Mouse (Mus musculus) embryo, embryonic 10 days (tissue): ENCODE measurements around the gene Slc25a25.

Experiments used
- DNase-seq: peaks from one replicate; pipeline ENCODE4 v3.0.0-alpha.2; 2015; ENCODE audit warnings: low spot score

The Slc25a25 gene

DNA sequence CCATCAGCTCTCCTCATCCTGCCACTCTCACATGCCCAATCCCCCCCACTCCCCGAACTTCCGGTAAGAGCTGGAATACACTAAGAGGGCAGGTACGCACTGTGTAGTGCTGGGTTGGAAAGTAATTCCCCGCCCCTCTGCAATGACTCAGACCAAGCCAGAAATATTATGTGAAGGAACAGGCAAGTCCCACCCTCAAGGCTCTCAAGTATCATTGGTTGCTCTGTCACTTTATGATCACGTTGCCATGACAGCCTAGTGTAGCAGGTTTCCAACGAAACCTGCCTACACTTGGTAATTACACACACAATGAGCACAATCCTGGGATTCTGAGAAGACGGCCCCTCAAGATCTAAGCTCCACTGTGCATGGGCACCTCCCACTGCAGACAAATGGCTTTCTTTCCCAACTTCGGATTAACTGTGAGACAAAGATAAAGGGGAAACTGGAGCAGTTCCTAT lies 23.0 kb downstream of the Slc25a25 start:
- DNase-seq, result no peak

DNA sequence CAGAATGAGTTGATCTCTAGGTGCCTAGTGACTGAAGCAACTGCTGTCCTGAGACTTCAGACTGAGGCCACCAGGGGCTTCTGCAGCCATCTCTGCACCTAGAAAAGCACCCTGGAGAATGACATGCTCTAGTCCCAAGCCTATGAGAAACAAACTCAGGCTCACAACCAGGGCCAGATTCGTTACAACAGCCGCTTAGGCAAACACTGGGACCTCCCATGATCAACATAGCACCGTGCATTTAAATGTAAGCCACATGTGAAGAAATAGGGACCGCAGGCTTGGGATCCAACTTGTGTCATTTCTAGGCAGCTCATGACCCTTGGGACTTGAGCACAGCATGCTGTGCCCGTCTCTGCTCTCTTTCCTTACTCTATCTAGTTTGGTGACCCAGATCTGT lies 23.5 kb downstream of the Slc25a25 start:
- DNase-seq, result no peak

DNA sequence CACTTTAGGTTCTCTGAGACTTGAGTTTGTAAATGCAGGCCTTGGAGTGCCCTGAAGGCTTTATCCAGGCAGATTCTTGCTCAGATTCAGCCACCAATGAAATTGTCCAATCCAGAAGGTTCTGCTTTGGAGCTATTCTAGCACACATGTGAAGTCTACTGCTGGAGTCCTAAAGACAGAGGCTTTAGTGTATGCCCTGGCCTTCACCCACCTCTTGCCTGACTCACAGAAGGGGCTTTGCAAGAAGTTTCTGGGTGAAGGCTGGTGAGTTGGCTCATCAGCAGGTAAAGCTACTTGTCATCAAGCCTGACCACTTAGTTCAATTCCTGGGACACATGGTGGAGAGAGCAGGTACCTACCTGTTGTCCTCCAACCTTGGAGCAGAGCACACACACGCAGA lies 25.1 kb downstream of the Slc25a25 start:
- DNase-seq, result no peak

DNA sequence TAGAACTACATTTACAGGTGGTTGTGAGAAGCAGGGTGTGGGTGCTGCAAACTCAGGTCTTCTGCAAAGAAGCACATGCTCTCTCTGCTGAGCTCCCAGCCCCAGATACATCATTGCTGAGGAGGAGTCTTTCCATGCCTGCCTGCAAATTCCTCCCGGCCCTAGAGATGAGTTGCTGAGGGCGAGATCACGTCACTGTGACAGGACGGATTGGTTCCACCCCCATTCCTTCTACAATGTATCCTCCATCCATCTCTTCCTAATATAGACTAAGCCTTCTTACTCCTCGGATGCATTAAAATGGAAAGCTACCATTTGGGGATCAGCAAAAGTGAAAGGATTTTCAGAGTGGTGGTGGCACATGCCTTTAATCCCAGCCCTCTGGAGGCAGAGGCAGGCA lies 25.7 kb downstream of the Slc25a25 start:
- no peak for DNase-seq

DNA sequence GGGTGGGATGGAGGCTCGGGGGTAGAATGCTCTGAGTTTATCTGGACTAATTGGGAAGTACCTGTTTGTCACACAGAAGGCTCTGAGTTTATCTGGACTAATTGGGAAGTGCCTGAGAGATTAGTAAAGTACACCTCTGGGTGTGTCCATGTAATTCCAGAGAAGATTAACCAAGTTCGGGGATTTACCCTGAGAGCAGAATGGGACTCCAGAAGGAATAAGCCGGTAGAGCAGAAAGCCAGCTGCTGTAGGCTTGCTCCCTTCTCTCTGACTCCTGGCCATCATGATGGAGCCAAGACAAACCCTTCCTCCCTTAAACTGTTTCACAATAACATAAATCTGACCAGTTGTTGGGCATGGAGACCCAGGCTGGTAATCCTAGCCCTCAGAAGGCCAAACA lies 26.4 kb downstream of the Slc25a25 start:
- DNase-seq, result no peak

DNA sequence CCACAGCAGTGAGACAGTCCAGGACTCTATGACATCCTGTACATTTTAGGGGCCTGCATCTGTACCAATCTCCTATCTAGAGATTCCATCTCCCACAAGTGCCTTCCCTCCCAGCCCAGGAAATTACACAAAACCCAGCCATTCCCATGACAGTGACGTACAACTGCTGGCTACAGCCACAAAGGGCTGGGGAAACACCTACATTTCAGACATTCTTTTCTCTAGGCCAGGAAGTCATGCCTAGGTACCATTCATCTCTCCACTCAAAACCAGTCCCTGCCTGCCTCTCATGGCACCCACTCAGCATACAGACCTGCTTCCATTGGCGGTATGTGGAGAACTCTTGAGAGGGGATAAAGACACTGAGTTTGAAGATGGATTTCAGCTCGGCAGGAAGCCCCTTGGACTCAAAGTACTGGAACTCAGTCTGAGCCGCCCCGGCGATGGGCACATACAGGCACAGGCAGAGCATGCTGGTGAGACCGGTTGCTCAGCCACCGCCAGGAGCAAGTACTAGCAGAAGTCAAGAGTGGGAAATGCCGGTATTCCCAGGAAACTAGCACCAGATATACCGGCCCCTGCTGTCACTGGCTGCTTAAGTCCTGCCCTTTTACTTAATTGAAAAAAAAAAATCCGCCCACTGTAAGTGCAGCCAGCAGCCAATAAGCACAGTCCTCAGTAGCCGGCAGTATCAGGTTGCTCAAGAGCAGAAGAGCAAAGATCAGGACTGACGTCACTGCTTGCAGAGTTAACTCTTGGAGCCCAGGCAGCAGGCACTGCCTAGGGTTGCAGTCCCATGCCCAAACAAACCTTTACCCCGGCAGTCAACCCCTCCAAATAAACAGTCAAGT lies 27.5 kb downstream of the Slc25a25 start:
- DNase-seq, result peak; percentile 96

DNA sequence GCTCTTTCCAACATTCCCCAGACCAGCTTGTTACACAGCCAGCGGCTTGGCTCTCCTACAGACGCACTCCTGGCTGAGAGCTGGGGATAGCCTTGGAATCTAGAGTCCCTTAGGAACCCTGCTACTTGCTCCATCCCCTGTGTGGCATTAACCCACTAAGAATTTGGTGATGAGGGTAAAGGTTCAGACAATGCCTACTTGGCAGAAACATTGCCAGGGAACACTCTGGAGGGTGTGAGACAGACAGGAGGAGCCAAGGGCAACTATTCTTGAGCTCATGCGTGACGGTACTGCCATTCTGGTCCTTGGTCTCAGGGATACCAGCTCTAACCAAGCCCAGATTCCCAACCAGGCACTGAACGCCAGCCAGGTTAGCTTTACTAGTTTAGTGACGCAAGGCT lies 29.4 kb downstream of the Slc25a25 start:
- no peak for DNase-seq

DNA sequence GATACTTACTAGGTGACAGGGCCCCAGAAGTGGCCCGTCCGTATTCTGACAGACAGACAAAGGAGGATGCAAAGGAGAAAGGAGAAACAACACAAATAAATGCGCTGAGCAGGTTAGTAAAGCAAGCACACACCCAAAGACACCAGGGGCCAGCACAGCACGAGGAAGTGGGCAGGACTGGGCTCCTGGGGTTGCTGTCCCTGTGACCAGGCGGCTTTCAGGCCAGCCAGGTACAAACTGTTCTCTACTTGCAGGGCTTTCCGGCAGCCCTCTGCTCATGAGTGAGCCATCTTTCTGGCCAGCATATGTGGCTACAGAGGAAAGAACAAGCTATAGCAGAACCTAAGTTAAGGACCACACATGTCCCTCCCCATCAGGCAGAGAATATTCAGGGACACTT lies 30.6 kb downstream of the Slc25a25 start:
- no peak for DNase-seq

DNA sequence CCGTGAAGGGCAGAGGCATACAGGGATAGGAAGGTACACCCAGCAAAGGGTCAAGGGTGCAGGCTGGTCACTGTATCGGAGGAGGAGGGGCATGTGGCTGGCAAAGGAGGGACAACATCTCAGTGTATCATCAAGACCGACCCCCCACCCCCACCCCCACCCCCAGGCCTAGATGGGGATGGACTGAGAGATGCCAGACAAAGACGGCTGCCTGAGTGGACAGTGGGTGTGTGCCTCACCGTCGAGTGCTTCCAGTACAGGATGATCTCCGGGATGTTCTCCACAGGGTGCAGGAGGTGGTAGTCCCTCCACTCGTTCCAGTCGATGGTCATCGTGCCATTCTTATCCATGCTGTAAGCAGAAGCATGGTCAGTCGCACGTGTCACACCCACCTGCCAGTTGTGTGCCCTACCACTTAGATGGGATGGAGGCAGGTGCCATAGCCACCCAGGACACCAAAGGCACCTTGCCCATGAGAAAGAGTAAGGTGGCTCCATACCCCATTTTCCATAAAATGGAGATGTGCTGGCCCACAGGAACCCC lies 31.1 kb downstream of the Slc25a25 start:
- no peak for DNase-seq

DNA sequence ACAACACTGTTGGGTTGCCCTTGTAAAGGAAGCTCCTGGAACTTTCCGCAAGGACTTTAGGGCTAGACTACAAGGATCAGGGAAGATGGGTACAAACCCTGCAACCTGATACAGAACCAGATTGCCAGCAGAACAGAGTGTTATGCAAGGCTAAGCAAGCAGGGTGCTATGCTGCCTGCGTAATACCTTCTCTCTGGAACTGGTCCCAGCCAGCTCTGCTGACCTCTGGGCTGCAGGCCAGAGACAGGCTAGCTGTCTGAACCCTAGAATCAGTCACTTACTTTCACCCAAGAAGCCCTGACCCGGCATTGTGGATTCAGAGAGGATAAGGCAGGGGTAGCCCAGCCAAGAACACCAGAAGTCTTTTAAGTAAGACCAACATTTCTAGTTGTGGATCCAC lies 31.9 kb downstream of the Slc25a25 start:
- DNase-seq, result no peak

DNA sequence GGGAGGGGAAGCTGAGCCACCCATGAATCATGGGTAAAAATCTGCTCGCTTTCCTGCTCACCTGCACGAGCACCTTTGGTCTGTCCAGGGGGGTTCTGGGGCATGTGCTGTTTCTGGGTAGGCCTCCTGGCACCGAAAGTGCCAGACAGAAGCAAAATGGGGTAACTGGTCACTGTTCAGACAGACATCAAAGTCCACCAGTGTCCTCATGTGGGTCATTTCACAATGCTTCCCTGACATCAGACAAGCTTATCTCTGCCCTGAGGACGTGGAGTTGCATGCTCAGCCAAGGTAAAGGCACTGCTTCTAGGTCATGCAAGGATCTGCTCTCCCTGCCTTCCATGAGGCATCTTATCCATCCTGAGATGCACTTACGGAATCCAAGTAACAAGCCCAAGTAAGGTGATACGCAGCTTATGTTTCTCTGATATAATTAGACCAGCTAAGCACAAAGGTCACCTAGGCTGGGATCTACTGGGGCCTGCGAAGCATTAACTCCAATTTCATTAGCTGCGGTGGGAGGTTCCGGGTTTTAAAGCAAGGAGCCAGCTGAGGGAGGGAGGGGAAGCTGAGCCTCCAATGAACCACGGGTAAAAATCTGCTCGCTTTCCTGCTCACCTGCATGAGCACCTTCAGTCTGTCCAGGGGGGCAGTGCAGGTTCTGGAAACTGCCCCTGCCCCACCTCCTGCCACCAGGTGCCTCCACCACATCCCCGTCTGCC lies 32.7 kb downstream of the Slc25a25 start:
- no peak for DNase-seq

DNA sequence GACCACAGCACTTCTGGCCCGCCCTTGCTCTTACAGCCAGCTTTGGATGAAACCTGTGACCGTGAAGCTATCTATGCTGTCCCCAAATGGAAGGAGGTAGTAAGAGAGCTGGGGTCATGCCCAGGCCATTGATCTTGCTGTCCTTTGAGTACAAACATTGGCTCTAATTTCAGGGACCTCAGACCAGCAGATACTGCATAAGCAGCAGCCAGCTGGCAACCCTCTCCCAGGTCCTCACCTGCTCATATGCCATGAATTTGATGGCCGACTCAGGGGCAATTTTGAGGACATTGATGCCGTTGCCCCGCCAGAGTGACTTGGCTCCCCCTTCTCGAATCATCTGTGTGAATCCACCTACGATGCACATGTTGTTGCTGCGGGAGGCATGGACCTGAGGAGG lies 33.8 kb downstream of the Slc25a25 start:
- DNase-seq, result no peak

DNA sequence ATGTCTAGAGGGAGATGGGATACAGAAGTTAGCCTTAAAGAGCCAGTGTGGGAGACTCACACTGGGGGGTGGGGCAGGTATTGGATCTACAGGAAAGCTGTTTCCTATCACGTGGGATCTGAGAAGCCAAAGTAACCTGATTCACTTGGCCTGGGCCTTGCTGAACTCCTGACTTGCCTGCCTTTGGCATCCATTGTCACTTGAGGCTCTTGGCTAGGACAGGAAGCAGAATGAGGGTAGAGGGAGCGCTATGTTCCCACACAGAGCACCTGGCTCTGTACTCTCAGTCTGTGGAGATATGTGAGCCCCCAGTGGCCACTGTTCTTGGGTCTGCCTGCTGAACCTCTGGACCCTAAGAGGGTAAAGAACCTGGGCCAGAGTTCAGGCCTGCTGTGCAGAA lies 34.7 kb downstream of the Slc25a25 start:
- no peak for DNase-seq

DNA sequence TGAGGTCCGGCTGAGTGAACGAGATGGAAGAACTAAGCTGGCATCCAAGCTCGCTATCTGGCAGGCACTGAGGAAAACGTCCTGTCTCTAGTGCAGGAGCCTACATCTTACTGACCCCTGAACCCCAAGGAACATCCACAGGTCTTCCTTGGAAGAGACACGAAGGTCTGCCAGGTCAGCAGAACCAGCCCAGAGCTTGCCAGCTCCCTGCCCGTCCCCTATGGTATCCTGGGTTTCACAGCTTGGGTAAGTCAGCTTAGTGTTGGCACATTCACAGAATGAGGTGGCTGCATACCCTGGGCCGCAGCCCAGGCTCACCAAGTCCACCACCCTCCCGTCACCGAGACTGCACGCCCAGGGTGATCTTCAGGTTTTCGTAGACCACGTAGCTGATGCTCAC lies 35.4 kb downstream of the Slc25a25 start:
- no peak for DNase-seq

DNA sequence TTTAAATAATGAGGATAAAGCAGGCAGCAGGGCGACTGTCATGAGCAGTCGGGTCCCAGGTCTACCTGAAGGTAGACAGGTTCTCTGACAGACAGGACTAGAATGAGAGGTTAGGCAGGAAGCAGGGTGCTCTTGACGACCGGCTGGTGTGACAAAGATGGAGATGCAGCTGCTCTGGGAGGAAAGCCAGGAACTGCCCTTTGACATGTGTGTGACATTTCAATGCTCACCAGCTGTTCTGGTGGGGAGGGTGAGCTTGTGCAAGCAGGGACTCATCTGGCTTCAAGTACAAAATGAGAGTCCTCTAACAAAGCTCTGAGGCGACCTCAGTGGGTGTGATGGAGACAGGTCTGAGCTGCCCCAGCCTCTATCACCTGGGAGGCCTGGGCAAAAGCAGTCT lies 37.3 kb downstream of the Slc25a25 start:
- no peak for DNase-seq

DNA sequence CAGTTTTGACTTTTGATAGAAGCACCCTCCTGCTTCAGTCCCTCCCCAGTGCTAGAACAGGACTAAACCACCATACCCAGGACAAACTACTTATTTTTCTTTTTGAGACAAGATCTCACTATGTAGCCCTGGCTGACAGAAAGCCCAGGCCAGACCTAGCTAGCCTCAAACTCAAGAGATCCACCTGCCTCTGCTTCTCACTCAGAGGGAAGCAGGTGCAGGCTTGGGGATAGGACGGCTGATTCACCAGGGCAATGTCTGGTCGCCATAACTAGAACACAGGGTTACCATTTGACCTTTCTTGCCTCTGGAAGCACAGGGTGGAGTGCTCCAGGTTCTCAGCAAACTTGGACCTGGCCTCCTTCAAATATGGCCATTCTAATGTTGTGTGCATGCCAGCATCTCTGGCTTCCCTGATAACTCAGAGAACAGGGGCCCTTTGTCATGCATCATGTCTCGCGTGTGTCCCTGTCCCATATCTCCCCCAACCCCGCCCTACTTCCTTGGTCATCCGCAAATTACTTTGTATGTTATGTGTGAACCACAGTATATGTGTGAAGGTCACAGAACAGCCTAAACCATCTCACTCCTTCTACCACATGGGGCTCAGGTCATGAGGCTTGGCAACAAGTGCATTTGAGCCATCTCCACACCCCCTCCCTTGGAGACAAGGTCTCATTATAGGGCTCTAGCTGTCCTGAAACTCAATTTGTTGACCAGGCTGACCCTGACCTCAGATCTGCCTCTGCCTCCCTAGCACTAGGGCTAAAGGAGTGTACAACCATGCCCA lies 38.3 kb downstream of the Slc25a25 start:
- DNase-seq, result no peak

DNA sequence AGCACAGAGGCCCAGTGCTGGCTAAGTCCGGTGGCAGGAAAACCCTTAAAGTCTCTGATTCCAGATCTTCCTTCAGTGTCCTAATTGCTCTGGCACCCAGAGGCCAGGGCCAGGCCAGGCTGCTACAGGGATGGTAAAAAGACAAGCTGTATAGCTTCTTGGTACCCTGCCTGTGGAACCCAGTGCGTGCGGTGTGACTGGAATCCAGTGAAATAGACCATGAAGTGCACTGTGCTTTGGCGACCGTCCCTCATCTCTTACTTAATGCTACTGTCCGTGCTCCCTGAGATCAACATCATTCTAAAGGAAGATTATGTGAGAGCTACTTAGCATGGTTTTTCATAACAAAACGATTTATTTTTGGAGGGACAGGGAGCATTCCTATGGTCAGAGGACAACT lies 39.8 kb downstream of the Slc25a25 start:
- DNase-seq, result no peak

DNA sequence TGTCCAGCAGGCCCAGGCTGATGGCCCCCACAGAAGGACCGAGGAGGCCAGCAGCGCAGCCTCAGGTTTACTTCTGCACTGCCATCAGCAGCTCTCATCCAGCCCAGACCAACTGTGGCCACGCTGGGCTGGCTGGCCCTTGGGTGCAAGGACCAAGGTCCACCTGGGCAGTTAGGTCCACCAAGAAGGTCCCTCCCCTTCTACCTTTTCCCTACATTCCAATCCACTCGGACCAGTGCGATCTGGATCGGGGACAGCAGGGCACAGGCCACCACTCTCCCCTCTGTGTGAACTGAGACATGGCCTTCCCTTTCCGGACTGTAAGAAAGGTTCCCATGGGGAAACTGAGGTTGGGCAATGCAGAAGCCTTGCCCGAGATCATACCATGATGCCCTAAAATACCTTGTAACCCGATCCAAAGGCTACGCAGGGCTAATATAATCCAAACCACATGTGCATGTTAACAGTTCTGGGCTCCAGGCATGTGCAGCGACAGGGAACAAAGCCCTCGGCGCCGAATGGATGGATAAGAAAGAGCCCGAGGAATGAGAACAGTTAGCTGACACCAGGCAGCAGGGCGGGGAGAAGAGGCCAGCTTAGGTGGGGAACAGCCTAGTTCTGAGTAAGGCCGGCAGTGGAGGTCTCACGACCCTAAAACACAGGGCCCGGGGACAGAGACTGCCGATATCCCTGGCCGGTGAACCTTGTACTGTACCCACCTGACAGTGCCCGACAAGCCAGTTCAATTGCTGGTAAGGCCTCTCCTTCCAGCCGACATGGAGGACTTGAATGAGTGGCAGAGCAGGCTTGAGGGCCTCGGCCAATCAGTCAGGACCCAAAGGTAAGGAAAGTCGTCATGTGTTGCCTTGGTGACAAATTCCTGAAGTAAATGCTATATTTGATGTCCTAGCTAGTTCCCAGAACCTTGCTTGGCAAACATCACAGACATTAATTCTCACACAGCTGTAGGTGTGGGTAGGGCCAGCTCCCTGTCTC lies 42.5 kb downstream of the Slc25a25 start:
- DNase-seq, result peak; percentile 57

DNA sequence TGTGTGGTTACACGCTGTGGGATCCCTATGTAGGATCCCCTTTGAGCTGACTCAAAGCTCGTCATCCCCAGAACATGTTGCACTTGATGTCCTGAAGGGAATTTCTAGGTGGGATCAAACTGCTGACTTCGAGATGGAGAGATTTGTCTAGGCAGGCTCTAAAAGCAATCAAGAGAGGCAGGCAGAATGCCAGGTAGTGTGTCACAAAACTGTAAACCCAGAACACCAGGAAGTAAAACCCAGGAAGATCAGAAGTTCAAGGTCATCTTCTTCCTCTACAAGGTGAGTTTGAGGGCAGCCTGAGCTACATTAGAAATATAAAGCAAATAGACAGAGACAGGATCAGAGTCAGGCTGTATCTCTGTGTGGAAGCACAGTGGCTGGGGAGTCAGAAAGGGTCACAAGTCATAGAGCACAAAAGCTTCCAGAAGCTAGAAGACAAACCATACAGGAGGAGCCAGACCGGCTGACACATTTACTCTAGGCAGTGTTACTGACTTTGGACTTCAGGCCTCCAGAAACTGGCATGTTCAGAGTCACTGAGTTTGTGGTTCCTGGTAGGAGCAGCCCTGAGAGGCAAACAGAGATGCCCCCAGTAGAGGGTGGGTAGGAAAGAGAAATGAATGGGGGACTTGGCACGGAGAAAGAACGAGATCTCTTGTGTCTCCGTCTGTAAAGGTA lies 44.0 kb downstream of the Slc25a25 start:
- DNase-seq, result no peak

DNA sequence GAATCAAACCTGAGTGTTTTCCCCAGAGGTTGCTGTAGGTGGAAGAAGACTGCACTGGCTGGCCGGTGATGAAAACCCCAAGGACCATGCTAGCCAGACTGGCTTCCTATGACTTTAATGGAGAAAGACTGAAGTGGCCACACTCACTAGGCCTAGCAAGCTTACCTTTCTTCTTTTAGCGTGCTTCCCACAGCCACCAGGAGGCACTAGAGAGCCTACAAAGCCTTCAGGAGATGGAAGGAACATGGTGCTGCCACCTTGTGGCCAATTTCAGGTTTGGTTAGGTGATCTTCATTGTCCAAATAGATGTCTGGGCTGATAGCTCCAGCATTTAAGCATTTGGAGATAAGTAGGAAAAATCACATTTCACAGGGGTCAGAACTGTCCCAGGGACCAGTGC lies 46.6 kb downstream of the Slc25a25 start:
- DNase-seq, result peak; percentile 99

DNA sequence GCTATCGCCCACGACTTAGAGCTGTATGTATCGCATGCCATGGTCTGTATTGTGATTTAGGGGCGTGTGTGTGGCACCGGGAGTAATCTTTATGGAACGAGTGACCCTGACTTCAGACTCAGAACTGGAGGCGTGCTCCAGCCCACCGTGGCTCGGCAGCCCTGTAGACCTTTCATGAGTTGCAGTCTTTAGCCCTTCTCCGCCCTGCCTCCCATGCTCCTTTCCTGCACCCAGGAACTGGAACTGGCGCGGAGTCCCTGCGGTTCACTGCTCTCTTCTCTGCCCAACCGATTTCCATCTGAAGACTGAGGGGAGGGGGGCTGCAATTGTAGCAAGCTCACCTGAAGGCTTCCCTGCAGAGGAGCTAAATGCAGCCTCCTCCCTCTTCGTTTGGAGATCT lies 54.5 kb downstream of the Slc25a25 start:
- DNase-seq, result peak; percentile 36
